Mouse (Mus musculus) forebrain, embryonic 16.5 days (tissue): Measurements from ENCODE around the gene Mtx2. TPM values are rescaled to one million over a fixed set of nuclear protein-coding genes. Genes with fewer than 3 reads are reported as not detected.
A peak's percentile ranks its signal among the peaks of the same experiment; 100 is the strongest.

ENCODE experiments used
- ATAC-seq: fragments of 200-750 bp; cut with Nextera tagmentation; 2 replicates; pipeline ENCODE4 v1.8.0; 2017; ENCODE audit warnings: mild to moderate bottlenecking, moderate library complexity
- H3K27ac ChIP-seq: fragments of 300-500 bp; sonication (generic); 2 replicates; pipeline ENCODE4 v1.5.1; 2014; ENCODE audit warnings: low read length, control low read depth
- H3K27me3 ChIP-seq: fragments of 300-500 bp; sonication (generic); replicated peaks from 2 replicates; pipeline ENCODE4 v1.6.1; 2014; ENCODE audit warnings: low read length; ENCODE audit not compliant: control insufficient read depth, insufficient read depth
- H3K36me3 ChIP-seq: fragments of 300-500 bp; sonication (generic); 2 replicates; pipeline ENCODE4 v1.6.1; 2014; ENCODE audit not compliant: control insufficient read depth, insufficient read depth
- H3K4me1 ChIP-seq: fragments of 300-500 bp; sonication (generic); replicated peaks from 2 replicates; pipeline ENCODE4 v1.6.1; 2014; ENCODE audit warnings: low read length; ENCODE audit not compliant: control insufficient read depth, insufficient read depth
- H3K4me2 ChIP-seq: fragments of 300-500 bp; sonication (generic); 2 replicates; pipeline ENCODE4 v1.6.1; 2014; ENCODE audit warnings: mild to moderate bottlenecking, low read length, control low read depth
- H3K4me3 ChIP-seq: fragments of 300-500 bp; sonication (generic); replicated peaks from 2 replicates; pipeline ENCODE4 v1.5.1; 2014; ENCODE audit warnings: mild to moderate bottlenecking, low read length, control low read depth
- H3K9ac ChIP-seq: fragments of 300-500 bp; sonication (generic); replicated peaks from 2 replicates; pipeline ENCODE4 v1.6.1; 2014; ENCODE audit warnings: low read depth, low read length, control low read depth
- H3K9me3 ChIP-seq: fragments of 300-500 bp; sonication (generic); 2 replicates; pipeline ENCODE4 v1.6.1; 2016; ENCODE audit warnings: low read length; ENCODE audit not compliant: control insufficient read depth
- WGBS: fragments of 180-500 bp; shearing (Covaris S2); extraction: QIAGEN DNeasy Blood & Tissue Kit; methylation state at CpG from one replicate; pipeline ENCODE4 v1.1.7; 2014; 5-methylcytosine and 5-hydroxymethylcytosine counted together
- polyA plus RNA-seq: library from polyadenylated mRNA; unstranded; fragments of >200 nt; fragmentation: Nextera tagmentation; extraction: Ambion mirVana; gene quantifications from 2 replicates; pipeline ENCODE4 v1.2.1, GENCODE M21; 2015

Mtx2 gene
- polyA plus RNA-seq, 1 experiment from 2014 or later: 135 TPM

- no peak for ATAC-seq
- H3K9ac ChIP-seq: no peak overlapping the region
- no peaks in the 10 kb centered on the region for H3K36me3 ChIP-seq
- WGBS: 75% methylated on average over 3 of the region's 3 CpGs
- no peak overlapping the region for H3K4me3 ChIP-seq
- no peaks in the 10 kb centered on the region for H3K27me3 ChIP-seq
- no peak overlapping the region for H3K27ac ChIP-seq
- no peak overlapping the region for H3K4me2 ChIP-seq
- H3K9me3 ChIP-seq: no peaks in the 10 kb centered on the region
- H3K4me1 ChIP-seq: 0 out of 2 replicates have a peak, but pooled peaks cover 4% of the 10 kb centered on the region
These were observed 76.2 kb downstream of the Mtx2 start for GRCm38 (mm10) chr2:74901764-74902295.

GRCm38 (mm10) chr2:74907368-74908291 lies 82.0 kb downstream of the Mtx2 start:
- Histone ChIP-seq H3K4me3 (no peak overlapping the region), H3K27me3 (no peaks in the 10 kb centered on the region), H3K9ac (no peak overlapping the region), H3K4me1 (no peaks in the 10 kb centered on the region), H3K36me3 (no peaks in the 10 kb centered on the region), H3K4me2 (peak overlapping the region; percentile 25), H3K9me3 (no peaks in the 10 kb centered on the region), H3K27ac (no peak overlapping the region)
- 47% methylated on average over 19 of the region's 19 CpGs for WGBS
- ATAC-seq: peak; percentile 8; the same call in 1 of the 2 replicates

GRCm38 (mm10) chr2:74912031-74912430 lies 86.4 kb downstream of the Mtx2 start:
- no peaks in the 10 kb centered on the region for H3K36me3 ChIP-seq
- no peak overlapping the region for H3K9ac ChIP-seq
- H3K27ac ChIP-seq: no peak overlapping the region
- no peak for ATAC-seq
- H3K4me2 ChIP-seq: no peak overlapping the region
- 75% methylated on average over 7 of the region's 7 CpGs for WGBS
- no peaks in the 10 kb centered on the region for H3K4me1 ChIP-seq
- H3K4me3 ChIP-seq: no peak overlapping the region
- H3K27me3 ChIP-seq: no peaks in the 10 kb centered on the region
- no peaks in the 10 kb centered on the region for H3K9me3 ChIP-seq

- ATAC-seq: no peak
- H3K4me2 ChIP-seq: no peak overlapping the region
- H3K9ac ChIP-seq: no peak overlapping the region
- no peak overlapping the region for H3K27ac ChIP-seq
- 74% methylated on average over 9 of the region's 9 CpGs for WGBS
- H3K4me1 ChIP-seq: no peaks in the 10 kb centered on the region
- no peak overlapping the region for H3K4me3 ChIP-seq
- H3K9me3 ChIP-seq: no peaks in the 10 kb centered on the region
- H3K27me3 ChIP-seq: no peaks in the 10 kb centered on the region; the same call in 1 of the 2 replicates
- H3K36me3 ChIP-seq: no peaks in the 10 kb centered on the region
These were observed 92.4 kb downstream of the Mtx2 start for GRCm38 (mm10) chr2:74917880-74918537.

- H3K9me3 ChIP-seq: no peaks in the 10 kb centered on the region
- H3K9ac ChIP-seq: no peak overlapping the region
- WGBS: 90% methylated on average over 22 of the region's 22 CpGs
- H3K4me3 ChIP-seq: no peak overlapping the region
- H3K27ac ChIP-seq: no peak overlapping the region
- ATAC-seq: no peak
- H3K4me2 ChIP-seq: no peak overlapping the region
- H3K4me1 ChIP-seq: no peaks in the 10 kb centered on the region
- no peaks in the 10 kb centered on the region for H3K27me3 ChIP-seq
- H3K36me3 ChIP-seq: no peaks in the 10 kb centered on the region
These were observed 100.6 kb downstream of the Mtx2 start for GRCm38 (mm10) chr2:74925968-74926814.

Other genes starting within 250 kb of the Mtx2 start
- gene Lnpk, start 246.4 kb upstream of the Mtx2 start, polyA plus RNA-seq: 50.1 and 53.4 TPM in 2 replicates
- 0.07 TPM in 1 of 2 replicates, not detected in the other for gene Evx2, start 166.2 kb upstream of the Mtx2 start, polyA plus RNA-seq
- gene Hoxd13, start 157.5 kb upstream of the Mtx2 start, polyA plus RNA-seq: 0.10 TPM in 1 of 2 replicates, not detected in the other
- gene Hoxd12, start 150.8 kb upstream of the Mtx2 start, polyA plus RNA-seq: not detected in 2 replicates
- not detected in 2 replicates for gene Hoxd11, start 146.2 kb upstream of the Mtx2 start, polyA plus RNA-seq
- not detected in 2 replicates for gene Hoxd10, start 133.9 kb upstream of the Mtx2 start, polyA plus RNA-seq
- not detected in 2 replicates for gene Hoxd9, start 128.1 kb upstream of the Mtx2 start, polyA plus RNA-seq
- gene Hoxd8, start 121.2 kb upstream of the Mtx2 start, polyA plus RNA-seq: not detected in 2 replicates
- gene Hoxd3, start 113.9 kb upstream of the Mtx2 start, polyA plus RNA-seq: not detected in 2 replicates
- not detected in 2 replicates for gene Hoxd4, start 113.9 kb upstream of the Mtx2 start, polyA plus RNA-seq
- gene Gm28230, start 99.1 kb upstream of the Mtx2 start, polyA plus RNA-seq: not detected in 2 replicates
- gene Hoxd1, start 62.8 kb upstream of the Mtx2 start, polyA plus RNA-seq: not detected in 2 replicates